Mouse (Mus musculus) intestine, postnatal 0 days (tissue): Measurements from ENCODE around the gene Pde1c. TPM values are rescaled to one million over a fixed set of nuclear protein-coding genes. Genes with fewer than 3 reads are reported as not detected.

Experiments used
- ATAC-seq: fragments of 200-750 bp; cut with Nextera tagmentation; 2 replicates; pipeline ENCODE4 v1.8.0; 2017; ENCODE audit warnings: mild to moderate bottlenecking, moderate TSS enrichment, moderate library complexity
- H3K27ac ChIP-seq: fragments of 300-500 bp; sonication (generic); 2 replicates; pipeline ENCODE4 v1.5.1; 2014; ENCODE audit warnings: mild to moderate bottlenecking, low read depth, low read length, moderate library complexity
- H3K27me3 ChIP-seq: fragments of 300-500 bp; sonication (generic); replicated peaks from 2 replicates; pipeline ENCODE4 v1.6.1; 2014; ENCODE audit warnings: low read length, mixed read lengths; ENCODE audit not compliant: control insufficient read depth, insufficient read depth
- H3K36me3 ChIP-seq: fragments of 300-500 bp; sonication (generic); 2 replicates; pipeline ENCODE4 v1.6.1; 2014; ENCODE audit warnings: mild to moderate bottlenecking, moderate library complexity; ENCODE audit not compliant: control insufficient read depth, insufficient read depth
- H3K4me1 ChIP-seq: fragments of 300-500 bp; sonication (generic); replicated peaks from 2 replicates; pipeline ENCODE4 v1.6.1; 2014; ENCODE audit warnings: antibody characterized with exemption, low read length, mixed read lengths; ENCODE audit not compliant: control insufficient read depth, insufficient read depth
- H3K4me2 ChIP-seq: fragments of 300-500 bp; sonication (generic); replicated peaks from 2 replicates; pipeline ENCODE4 v1.6.1; 2014; ENCODE audit warnings: low read depth, mild to moderate bottlenecking, moderate library complexity
- H3K4me3 ChIP-seq: fragments of 300-500 bp; sonication (generic); 2 replicates; pipeline ENCODE4 v1.5.1; 2014; ENCODE audit warnings: low read depth, low read length
- H3K9ac ChIP-seq: fragments of 300-500 bp; sonication (generic); 2 replicates; pipeline ENCODE4 v1.6.1; 2014; ENCODE audit warnings: mild to moderate bottlenecking, low read depth, low read length
- H3K9me3 ChIP-seq: fragments of 300-500 bp; sonication (generic); 2 replicates; pipeline ENCODE4 v1.6.1; 2016; ENCODE audit warnings: mixed run types; ENCODE audit not compliant: control insufficient read depth
- CTCF ChIP-seq: sonication (generic); IDR thresholded peaks from 2 replicates; pipeline ENCODE4 v1.5.1; 2016; ENCODE audit warnings: low read depth, mild to moderate bottlenecking, control low read depth, antibody characterized with exemption, moderate library complexity
- WGBS: fragments of 180-500 bp; shearing (Covaris S2); extraction: QIAGEN DNeasy Blood & Tissue Kit; methylation state at CpG from one replicate; pipeline ENCODE4 v1.1.7; 2014; 5-methylcytosine and 5-hydroxymethylcytosine counted together
- polyA plus RNA-seq: library from polyadenylated mRNA; unstranded; fragments of >200 nt; fragmentation: Nextera tagmentation; extraction: Ambion mirVana; gene quantifications from 2 replicates; pipeline ENCODE4 v1.2.1, GENCODE M21; 2015

Pde1c gene
- polyA plus RNA-seq, 1 experiment from 2014 or later: 0.76 TPM

- no peak overlapping the region for H3K27ac ChIP-seq
- H3K27me3 ChIP-seq: no peaks in the 10 kb centered on the region
- 60% methylated on average over 2 of the region's 2 CpGs for WGBS
- no peak overlapping the region for H3K9ac ChIP-seq
- H3K9me3 ChIP-seq: no peaks in the 10 kb centered on the region
- no peak overlapping the region for H3K4me2 ChIP-seq
- H3K4me1 ChIP-seq: no peaks in the 10 kb centered on the region
- no peak for TF ChIP-seq CTCF
- no peaks in the 10 kb centered on the region for H3K36me3 ChIP-seq
- H3K4me3 ChIP-seq: no peak overlapping the region
- no peak for ATAC-seq
These were observed 8.0 kb downstream of the Pde1c start for GRCm38 (mm10) chr6:56560891-56561290.

- TF ChIP-seq CTCF: no peak
- H3K9me3 ChIP-seq: no peaks in the 10 kb centered on the region
- ATAC-seq: no peak; the same call in 1 of the 2 replicates
- H3K27me3 ChIP-seq: no peaks in the 10 kb centered on the region
- no peaks in the 10 kb centered on the region for H3K36me3 ChIP-seq
- no peak overlapping the region for H3K9ac ChIP-seq
- WGBS: 63% methylated on average over 2 of the region's 2 CpGs
- no peaks in the 10 kb centered on the region for H3K4me1 ChIP-seq
- no peak overlapping the region for H3K27ac ChIP-seq
- H3K4me2 ChIP-seq: no peak overlapping the region
- no peak overlapping the region for H3K4me3 ChIP-seq
These were observed 8.4 kb downstream of the Pde1c start for GRCm38 (mm10) chr6:56560474-56560888.

GRCm38 (mm10) chr6:56558711-56559110 lies 10.2 kb downstream of the Pde1c start:
- 94% methylated on average over 2 of the region's 2 CpGs for WGBS
- Histone ChIP-seq H3K9me3 (no peaks in the 10 kb centered on the region), H3K4me1 (no peaks in the 10 kb centered on the region), H3K27ac (no peak overlapping the region), H3K36me3 (no peaks in the 10 kb centered on the region), H3K27me3 (no peaks in the 10 kb centered on the region), H3K9ac (no peak overlapping the region), H3K4me2 (no peak overlapping the region), H3K4me3 (no peak overlapping the region)
- no peak for ATAC-seq
- no peak for TF ChIP-seq CTCF

- 76% methylated on average over 3 of the region's 3 CpGs for WGBS
These were observed 13.1 kb downstream of the Pde1c start for GRCm38 (mm10) chr6:56555848-56556247.

GRCm38 (mm10) chr6:56555382-56555781 lies 13.5 kb downstream of the Pde1c start:
- H3K4me1 ChIP-seq: no peaks in the 10 kb centered on the region
- no peak for TF ChIP-seq CTCF
- 68% methylated on average over 4 of the region's 4 CpGs for WGBS

More at GRCm38 (mm10) chr6:56555848-56556247, 13.1 kb downstream of the Pde1c start:
- no peaks in the 10 kb centered on the region for H3K36me3 ChIP-seq
- no peak overlapping the region for H3K9ac ChIP-seq
- no peak for TF ChIP-seq CTCF
- H3K4me3 ChIP-seq: no peak overlapping the region
- H3K27me3 ChIP-seq: no peaks in the 10 kb centered on the region
- H3K4me2 ChIP-seq: no peak overlapping the region
- no peaks in the 10 kb centered on the region for H3K4me1 ChIP-seq
- H3K9me3 ChIP-seq: no peaks in the 10 kb centered on the region
- ATAC-seq: no peak
- no peak overlapping the region for H3K27ac ChIP-seq

GRCm38 (mm10) chr6:56551022-56551421 lies 17.9 kb downstream of the Pde1c start:
- no peaks in the 10 kb centered on the region for H3K9me3 ChIP-seq
- ATAC-seq: no peak
- TF ChIP-seq CTCF: no peak

More at GRCm38 (mm10) chr6:56555382-56555781, 13.5 kb downstream of the Pde1c start:
- ATAC-seq: no peak
- H3K4me3 ChIP-seq: no peak overlapping the region
- H3K4me2 ChIP-seq: no peak overlapping the region
- H3K9ac ChIP-seq: no peak overlapping the region
- H3K36me3 ChIP-seq: no peaks in the 10 kb centered on the region
- H3K27me3 ChIP-seq: no peaks in the 10 kb centered on the region
- no peaks in the 10 kb centered on the region for H3K9me3 ChIP-seq
- no peak overlapping the region for H3K27ac ChIP-seq

GRCm38 (mm10) chr6:56540247-56540646 lies 28.7 kb downstream of the Pde1c start:
- Histone ChIP-seq H3K27me3 (no peaks in the 10 kb centered on the region), H3K36me3 (no peaks in the 10 kb centered on the region), H3K4me1 (no peaks in the 10 kb centered on the region), H3K4me3 (no peak overlapping the region), H3K9me3 (no peaks in the 10 kb centered on the region), H3K4me2 (no peak overlapping the region), H3K27ac (no peak overlapping the region), H3K9ac (no peak overlapping the region)
- no peak for ATAC-seq
- WGBS: 52% methylated on average over 5 of the region's 5 CpGs
- no peak for TF ChIP-seq CTCF

More at GRCm38 (mm10) chr6:56551022-56551421, 17.9 kb downstream of the Pde1c start:
- H3K27me3 ChIP-seq: no peaks in the 10 kb centered on the region
- H3K27ac ChIP-seq: no peak overlapping the region
- no peaks in the 10 kb centered on the region for H3K4me1 ChIP-seq
- H3K4me3 ChIP-seq: no peak overlapping the region
- 79% methylated on average over 4 of the region's 4 CpGs for WGBS
- no peak overlapping the region for H3K9ac ChIP-seq
- H3K4me2 ChIP-seq: no peak overlapping the region
- H3K36me3 ChIP-seq: no peaks in the 10 kb centered on the region
